Mouse (Mus musculus) brain, embryonic 14.5 days (tissue): ENCODE data around the gene Vars2.
A peak's percentile ranks its signal among the peaks of the same experiment; 100 is the strongest.

Experiments used
- CTCF ChIP-seq: fragments of 200-500 bp; IDR thresholded peaks from 2 replicates; pipeline ENCODE4 v1.5.1; 2012; ENCODE audit warnings: inconsistent platforms, mild to moderate bottlenecking, moderate library complexity, borderline replicate concordance; ENCODE audit not compliant: insufficient read depth, insufficient read length; ENCODE audit errors: extremely low read depth
- POLR2A ChIP-seq: fragments of 200-500 bp; IDR thresholded peaks from 2 replicates; pipeline ENCODE4 v1.6.1; 2012; ENCODE audit warnings: mild to moderate bottlenecking, inconsistent platforms, borderline replicate concordance; ENCODE audit not compliant: poor library complexity, insufficient read depth, insufficient read length, severe bottlenecking; ENCODE audit errors: extremely low read depth

DNA sequence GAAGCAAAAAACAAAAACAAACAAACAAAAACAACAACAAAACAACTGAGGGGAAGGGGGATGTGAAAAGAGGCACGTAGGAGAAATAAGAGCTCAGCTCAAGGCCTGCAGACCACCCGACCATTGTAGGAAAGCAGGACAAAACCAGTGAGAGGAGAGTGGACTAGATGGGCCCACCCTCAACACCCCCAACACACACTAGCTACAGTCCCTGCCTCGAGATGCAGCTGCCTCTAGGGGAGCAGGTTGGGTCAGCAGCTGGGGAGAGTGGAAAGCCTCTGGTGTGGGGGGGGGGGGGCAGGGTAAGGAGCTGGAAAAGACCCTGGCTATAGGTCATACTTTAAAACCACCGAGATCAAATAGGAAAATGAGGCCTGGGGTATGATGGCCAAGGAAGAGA lies 35.2 kb upstream of the Vars2 start:
- TF ChIP-seq POLR2A (no peak), CTCF (0 out of 2 replicates have a peak, but pooled peaks have one; percentile 10)
